Mouse (Mus musculus) hindbrain, embryonic 16.5 days (tissue): ENCODE data around the gene Clec18a. TPM values are rescaled to one million over a fixed set of nuclear protein-coding genes. Genes with fewer than 3 reads are reported as not detected.
A peak's percentile ranks its signal among the peaks of the same experiment; 100 is the strongest.

Source experiments
- ATAC-seq: fragments of 200-750 bp; cut with Nextera tagmentation; 2 replicates; pipeline ENCODE4 v1.8.0; 2017; ENCODE audit warnings: moderate TSS enrichment, moderate library complexity
- H3K27ac ChIP-seq: fragments of 300-500 bp; sonication (generic); 2 replicates; pipeline ENCODE4 v1.5.1; 2014; ENCODE audit warnings: low read depth, mild to moderate bottlenecking, control low read depth, low read length, moderate library complexity
- H3K27me3 ChIP-seq: fragments of 300-500 bp; sonication (generic); replicated peaks from 2 replicates; pipeline ENCODE4 v1.6.1; 2014; ENCODE audit warnings: low read length; ENCODE audit not compliant: control insufficient read depth, insufficient read depth
- H3K36me3 ChIP-seq: fragments of 300-500 bp; sonication (generic); 2 replicates; pipeline ENCODE4 v1.6.1; 2014; ENCODE audit warnings: mild to moderate bottlenecking, low read length, moderate library complexity, mixed read lengths; ENCODE audit not compliant: control insufficient read depth, insufficient read depth
- H3K4me1 ChIP-seq: fragments of 300-500 bp; sonication (generic); 2 replicates; pipeline ENCODE4 v1.6.1; 2014; ENCODE audit warnings: low read depth, low read length; ENCODE audit not compliant: control insufficient read depth, insufficient read depth
- H3K4me2 ChIP-seq: fragments of 300-500 bp; sonication (generic); 2 replicates; pipeline ENCODE4 v1.6.1; 2014; ENCODE audit warnings: mild to moderate bottlenecking, low read length, control low read depth, moderate library complexity
- H3K4me3 ChIP-seq: fragments of 300-500 bp; sonication (generic); 2 replicates; pipeline ENCODE4 v1.5.1; 2014; ENCODE audit warnings: mild to moderate bottlenecking, low read length, control low read depth, moderate library complexity
- H3K9ac ChIP-seq: fragments of 300-500 bp; sonication (generic); 2 replicates; pipeline ENCODE4 v1.6.1; 2014; ENCODE audit warnings: low read depth, mild to moderate bottlenecking, control low read depth, low read length, moderate library complexity
- H3K9me3 ChIP-seq: fragments of 300-500 bp; sonication (generic); 2 replicates; pipeline ENCODE4 v1.6.1; 2014; ENCODE audit warnings: mild to moderate bottlenecking, low read length, moderate library complexity; ENCODE audit not compliant: control insufficient read depth
- WGBS: fragments of 180-500 bp; shearing (Covaris S2); extraction: QIAGEN DNeasy Blood & Tissue Kit; methylation state at CpG from one replicate; pipeline ENCODE4 v1.1.7; 2014; 5-methylcytosine and 5-hydroxymethylcytosine counted together
- polyA plus RNA-seq: library from polyadenylated mRNA; unstranded; fragments of >200 nt; fragmentation: Nextera tagmentation; extraction: Ambion mirVana; gene quantifications from 2 replicates; pipeline ENCODE4 v1.2.1, GENCODE M21; 2015

Gene Clec18a
- polyA plus RNA-seq, 1 experiment from 2014 or later = 0.49 TPM

DNA sequence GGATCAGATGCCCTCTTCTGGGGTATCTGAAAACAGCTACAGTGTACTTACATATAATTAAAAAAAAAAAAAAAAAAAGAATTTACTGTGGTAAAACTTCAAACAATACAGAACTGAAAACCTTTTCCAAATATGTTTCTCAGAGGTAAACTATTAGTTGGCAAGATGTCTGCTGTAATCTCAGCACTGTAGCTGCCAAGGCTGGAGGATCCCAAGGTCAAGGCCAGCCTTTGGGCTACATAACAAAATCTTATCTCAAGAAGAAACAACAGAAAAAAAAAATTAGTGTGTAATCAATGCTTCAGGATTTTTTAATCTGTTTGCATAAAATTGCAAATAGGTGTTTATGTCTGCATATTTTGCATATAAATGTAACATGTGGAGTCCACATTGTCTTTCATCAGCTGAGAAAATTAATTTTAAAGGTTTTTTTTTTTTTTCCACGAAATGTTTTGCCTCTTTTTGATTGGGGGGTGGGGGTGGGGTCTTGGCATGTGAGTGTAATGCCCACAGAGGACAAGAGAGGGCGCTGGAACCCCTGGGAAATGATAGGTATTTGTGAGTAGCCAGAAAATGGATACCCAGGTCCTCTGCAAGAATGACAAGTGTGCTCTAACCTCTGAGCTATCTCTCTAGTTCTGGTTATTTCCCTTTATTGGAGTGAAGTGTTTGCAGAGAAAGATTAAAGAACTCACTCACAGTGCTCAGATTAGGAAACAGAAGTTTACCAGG, 48.1 kb downstream of the Clec18a start:
- H3K9ac ChIP-seq = no peak overlapping the region
- no peaks in the 10 kb centered on the region for H3K27me3 ChIP-seq
- no peaks in the 10 kb centered on the region for H3K4me1 ChIP-seq
- H3K4me2 ChIP-seq = no peak overlapping the region
- peaks cover 73% of the 10 kb centered on the region for H3K36me3 ChIP-seq
- no peak overlapping the region for H3K4me3 ChIP-seq
- 51% methylated on average over 2 of the region's 2 CpGs for WGBS
- no peaks in the 10 kb centered on the region for H3K9me3 ChIP-seq
- ATAC-seq = no peak
- no peak overlapping the region for H3K27ac ChIP-seq

DNA sequence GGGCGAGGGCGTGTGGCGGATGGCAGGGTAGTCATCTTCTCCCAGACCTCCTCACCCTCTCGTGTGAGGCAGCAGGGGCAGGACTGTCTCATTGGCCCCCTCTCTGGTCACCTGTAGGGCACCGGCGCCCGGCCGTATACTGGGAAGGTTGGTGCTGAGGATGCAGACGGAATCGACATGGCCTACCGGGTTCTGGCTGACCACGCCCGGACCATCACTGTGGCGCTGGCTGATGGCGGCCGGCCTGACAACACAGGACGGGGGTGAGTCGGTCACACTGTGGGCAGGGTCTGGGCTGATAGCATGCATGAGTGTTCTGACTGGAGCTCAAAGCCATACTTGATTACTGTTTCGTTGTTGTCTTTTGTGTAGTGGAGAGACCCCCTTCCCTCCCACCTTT, 49.7 kb downstream of the Clec18a start:
- Histone ChIP-seq H3K4me3 (no peak overlapping the region), H3K9me3 (no peaks in the 10 kb centered on the region), H3K4me1 (no peaks in the 10 kb centered on the region), H3K9ac (no peak overlapping the region), H3K27ac (no peak overlapping the region), H3K4me2 (no peak overlapping the region), H3K27me3 (no peaks in the 10 kb centered on the region), H3K36me3 (peaks cover 65% of the 10 kb centered on the region)
- WGBS = 96% methylated on average over 19 of the region's 19 CpGs
- no peak for ATAC-seq

DNA sequence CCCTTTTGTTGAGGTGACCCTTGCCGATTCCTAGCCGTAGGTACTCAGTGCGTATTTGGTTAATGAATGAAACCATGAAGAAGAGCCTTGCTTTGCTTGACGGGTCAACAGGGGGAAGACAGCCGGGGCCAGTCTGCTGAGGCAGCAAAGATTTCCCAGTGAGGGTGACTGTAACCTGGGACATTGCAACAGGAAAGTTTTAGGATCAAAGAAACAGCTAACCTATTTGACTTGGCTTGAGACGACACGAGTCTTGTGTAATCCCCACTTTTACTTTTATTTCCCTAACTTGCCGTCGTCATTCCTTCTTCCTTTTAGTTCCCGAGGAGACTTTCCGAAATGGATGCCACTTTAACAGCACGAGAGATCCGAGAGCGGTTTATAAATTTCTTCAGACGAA, 55.6 kb downstream of the Clec18a start:
- Histone ChIP-seq H3K4me3 (no peak overlapping the region), H3K36me3 (peaks cover 19% of the 10 kb centered on the region), H3K27me3 (no peaks in the 10 kb centered on the region), H3K4me2 (no peak overlapping the region), H3K27ac (no peak overlapping the region), H3K9ac (no peak overlapping the region), H3K4me1 (peaks cover 15% of the 10 kb centered on the region), H3K9me3 (no peaks in the 10 kb centered on the region)
- WGBS = 97% methylated on average over 15 of the region's 15 CpGs
- ATAC-seq = no peak

DNA sequence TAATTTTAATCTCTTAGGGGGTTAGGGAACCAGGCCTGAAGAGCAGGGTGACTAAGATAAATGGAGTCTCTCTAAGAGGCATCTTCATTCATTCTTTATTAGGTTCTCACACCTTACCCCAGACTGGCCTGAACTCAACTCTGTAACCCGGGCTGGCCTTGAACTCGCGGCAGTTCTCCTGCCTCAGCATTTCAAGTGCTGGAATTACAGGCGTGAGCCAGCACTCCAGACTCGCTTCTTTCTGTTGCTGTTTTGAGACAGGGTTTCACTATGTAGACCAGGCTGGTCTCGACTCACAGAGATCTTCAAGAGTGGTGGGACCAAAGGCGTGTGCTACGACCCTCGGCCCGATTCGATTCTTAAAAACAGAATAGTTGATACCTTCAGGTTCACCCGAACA, 58.0 kb downstream of the Clec18a start:
- Histone ChIP-seq H3K4me1 (peaks cover 15% of the 10 kb centered on the region), H3K4me2 (peak overlapping the region; percentile 56), H3K27me3 (peaks cover 2% of the 10 kb centered on the region; the same call in 1 of the 2 replicates), H3K36me3 (peaks cover 12% of the 10 kb centered on the region), H3K9me3 (no peaks in the 10 kb centered on the region), H3K4me3 (peak overlapping the region; percentile 79), H3K9ac (peak overlapping the region; percentile 84), H3K27ac (peak overlapping the region; percentile 82)
- no peak for ATAC-seq
- WGBS = 26% methylated on average over 12 of the region's 12 CpGs

DNA sequence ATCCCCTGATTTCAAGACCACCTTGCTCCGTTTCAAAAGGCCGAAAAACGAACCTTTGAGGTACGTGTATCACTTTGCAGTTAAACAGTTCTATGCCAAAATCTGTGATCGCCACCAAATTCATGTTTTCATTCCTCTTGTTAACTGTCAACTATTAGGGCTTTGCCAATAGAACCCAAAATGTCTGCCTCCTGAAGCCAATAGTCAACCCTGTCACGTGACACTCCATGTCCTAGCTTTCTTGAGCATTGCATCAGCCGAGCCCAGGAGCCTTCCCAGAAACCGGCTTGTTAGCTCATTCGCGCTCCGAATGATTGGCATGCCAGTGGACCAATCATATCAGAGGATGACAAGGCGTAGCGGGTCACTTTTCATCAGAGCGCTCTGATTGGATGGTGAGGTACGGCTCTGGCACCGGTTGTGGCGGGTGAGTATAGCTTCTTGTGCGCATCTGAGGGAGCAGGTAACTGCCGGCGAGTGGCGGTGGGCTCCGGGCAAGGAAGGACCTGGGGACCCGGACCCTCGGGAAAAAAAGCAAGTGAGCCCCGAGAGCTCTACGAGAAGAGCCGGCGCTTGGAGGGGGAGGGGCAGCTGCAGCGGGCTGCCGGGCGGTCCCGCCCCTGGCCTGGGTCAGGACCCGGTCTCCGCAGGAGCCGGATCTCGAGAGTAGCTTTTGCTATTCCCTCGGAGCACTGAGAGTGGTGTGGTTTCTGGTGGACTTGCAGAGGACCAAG, 58.6 kb downstream of the Clec18a start:
- peak; percentile 100 for ATAC-seq
- H3K27ac ChIP-seq = peak overlapping the region; percentile 82
- peaks cover 2% of the 10 kb centered on the region; the same call in 1 of the 2 replicates for H3K27me3 ChIP-seq
- H3K9me3 ChIP-seq = no peaks in the 10 kb centered on the region
- H3K4me1 ChIP-seq = peaks cover 15% of the 10 kb centered on the region
- peak overlapping the region; percentile 84 for H3K9ac ChIP-seq
- peak overlapping the region; percentile 56 for H3K4me2 ChIP-seq
- H3K36me3 ChIP-seq = peaks cover 8% of the 10 kb centered on the region
- WGBS = 6% methylated on average over 37 of the region's 37 CpGs
- peak overlapping the region; percentile 79 for H3K4me3 ChIP-seq

DNA sequence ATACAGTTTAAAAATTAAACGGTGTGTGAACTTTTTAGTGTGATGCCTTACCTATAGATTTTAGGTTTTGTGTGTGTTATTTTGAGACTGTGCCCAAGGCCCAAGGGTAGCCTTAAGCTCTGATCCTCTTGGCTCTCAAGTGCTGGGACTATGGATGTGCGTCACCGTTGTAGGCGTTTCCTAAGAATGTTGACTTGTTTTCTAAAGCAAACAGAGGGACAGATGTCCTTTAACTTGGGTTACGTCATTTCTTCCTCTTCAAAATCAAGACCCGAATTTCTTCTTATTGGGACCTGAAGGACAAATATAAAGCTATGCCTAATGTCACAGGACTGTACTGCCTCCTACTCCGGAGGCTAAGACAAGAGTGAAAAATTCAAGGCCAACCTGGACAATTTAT, 59.3 kb downstream of the Clec18a start, which contains the start of gene Aars:
Gene Aars, plus strand, starts transcription at position 229 of the 400 bp plus-strand sequence.
- peak within 1 kb of the TSS; percentile 84 for H3K9ac ChIP-seq
- no peak for ATAC-seq
- peaks cover 6% of the 10 kb centered on the region for H3K36me3 ChIP-seq
- H3K9me3 ChIP-seq = no peaks in the 10 kb centered on the region
- 96% methylated on average over 7 of the region's 7 CpGs for WGBS
- H3K27me3 ChIP-seq = peaks cover 2% of the 10 kb centered on the region; the same call in 1 of the 2 replicates
- H3K4me2 ChIP-seq = peak within 1 kb of the TSS; percentile 56
- peak within 1 kb of the TSS; percentile 79 for H3K4me3 ChIP-seq
- H3K4me1 ChIP-seq = peaks cover 17% of the 10 kb centered on the region
- H3K27ac ChIP-seq = peak within 1 kb of the TSS; percentile 82

DNA sequence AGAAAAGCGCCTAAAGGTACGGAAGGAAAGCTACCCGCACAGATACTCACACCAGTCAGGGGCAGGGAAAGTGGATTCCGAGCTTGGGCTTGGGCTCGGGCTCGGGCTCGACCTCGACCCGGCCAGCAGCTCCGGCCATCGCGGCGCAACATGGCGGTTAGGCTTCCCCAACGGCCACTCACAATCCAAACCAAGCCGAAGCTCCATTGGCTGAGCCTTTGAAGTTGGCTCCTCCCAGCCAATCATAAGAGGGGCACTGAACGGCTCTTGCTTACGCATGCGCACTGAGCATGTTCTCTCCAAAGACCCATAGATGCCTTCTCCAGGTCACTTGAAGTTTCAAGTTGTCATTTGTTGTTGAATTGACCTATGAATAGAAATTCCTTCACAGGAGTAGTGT, 60.7 kb downstream of the Clec18a start, which contains the start of gene Ddx19b:
Gene Ddx19b, minus strand, starts transcription at position 180 of the 400 bp plus-strand sequence.
- H3K4me1 ChIP-seq = peaks cover 20% of the 10 kb centered on the region
- no peak for ATAC-seq
- no peaks in the 10 kb centered on the region for H3K9me3 ChIP-seq
- 94% methylated on average over 19 of the region's 19 CpGs for WGBS
- H3K9ac ChIP-seq = no peak within 1 kb of the TSS
- no peak within 1 kb of the TSS for H3K27ac ChIP-seq
- H3K36me3 ChIP-seq = peaks cover under 1% of the 10 kb centered on the region; the same call in 1 of the 2 replicates
- H3K27me3 ChIP-seq = peaks cover 2% of the 10 kb centered on the region; the same call in 1 of the 2 replicates
- no peak within 1 kb of the TSS for H3K4me3 ChIP-seq
- H3K4me2 ChIP-seq = no peak within 1 kb of the TSS

DNA sequence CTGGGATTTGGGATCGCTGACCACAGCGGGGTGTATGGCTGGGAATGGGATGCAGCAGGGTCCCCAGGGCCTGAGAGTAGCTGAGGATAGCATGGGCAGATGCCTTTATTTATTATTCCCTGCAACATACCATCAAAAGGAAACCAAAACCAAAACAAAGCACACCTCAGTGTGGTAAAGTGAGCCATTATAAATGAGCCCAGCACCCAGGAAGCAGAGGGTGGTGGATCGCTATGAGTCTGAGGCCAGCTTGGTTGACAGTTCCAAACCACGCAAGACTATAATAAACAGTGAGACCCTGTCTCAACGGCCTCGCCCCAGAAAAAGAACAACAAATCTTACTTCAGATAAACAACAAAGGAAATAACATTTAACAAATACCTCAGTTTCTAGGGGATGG, 62.2 kb downstream of the Clec18a start:
- peaks cover 11% of the 10 kb centered on the region for H3K4me1 ChIP-seq
- WGBS = 88% methylated on average over 6 of the region's 6 CpGs
- H3K9me3 ChIP-seq = no peaks in the 10 kb centered on the region
- H3K27ac ChIP-seq = no peak overlapping the region
- no peak for ATAC-seq
- H3K27me3 ChIP-seq = peaks cover 2% of the 10 kb centered on the region; the same call in 1 of the 2 replicates
- no peak overlapping the region for H3K9ac ChIP-seq
- no peaks in the 10 kb centered on the region for H3K36me3 ChIP-seq
- H3K4me2 ChIP-seq = no peak overlapping the region
- H3K4me3 ChIP-seq = no peak overlapping the region

DNA sequence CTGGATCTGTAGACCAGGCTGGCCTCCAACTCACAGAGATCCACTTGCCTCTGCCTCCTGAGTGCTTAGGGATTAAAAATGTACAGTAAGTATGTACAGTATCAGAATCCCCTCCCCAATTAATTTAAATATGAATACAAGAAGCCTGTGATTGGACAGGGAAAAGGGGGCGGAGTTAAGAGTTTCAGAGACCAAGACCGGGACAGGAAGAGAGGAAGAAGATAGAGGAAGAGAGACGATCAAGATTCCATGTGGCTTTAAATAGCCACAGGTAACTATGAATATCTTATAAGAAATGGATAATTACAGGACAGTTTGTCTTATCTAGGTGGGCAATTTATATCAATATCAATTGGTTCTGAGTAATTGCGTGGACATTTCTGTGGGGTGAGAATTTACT, 62.6 kb downstream of the Clec18a start:
- Histone ChIP-seq H3K9me3 (no peaks in the 10 kb centered on the region), H3K4me2 (no peak overlapping the region), H3K4me1 (peaks cover 6% of the 10 kb centered on the region), H3K36me3 (no peaks in the 10 kb centered on the region), H3K27me3 (peaks cover 2% of the 10 kb centered on the region; the same call in 1 of the 2 replicates), H3K9ac (no peak overlapping the region), H3K27ac (no peak overlapping the region), H3K4me3 (no peak overlapping the region)
- WGBS = 54% methylated on average over 4 of the region's 4 CpGs
- ATAC-seq = no peak
